Mouse (Mus musculus) bone marrow, adult 2 months (tissue): Measurements from ENCODE around the gene Pcnt.

Source experiments
- CTCF ChIP-seq: fragments of 200-500 bp; IDR thresholded peaks from 2 replicates; pipeline ENCODE4 v1.5.1; 2011; ENCODE audit warnings: low read length, control low read depth; ENCODE audit not compliant: control insufficient read depth, insufficient read depth
- POLR2A ChIP-seq: fragments of 200-500 bp; IDR thresholded peaks from 2 replicates; pipeline ENCODE4 v1.6.1; 2011; ENCODE audit warnings: low read depth, mild to moderate bottlenecking, control low read depth, low read length, borderline replicate concordance; ENCODE audit not compliant: control insufficient read depth

GRCm38 (mm10) chr10:76462721-76463120, 20.1 kb upstream of the Pcnt start:
- TF ChIP-seq CTCF (no peak), POLR2A (no peak)
